Comparison of ENCODE assay signal across 7 mouse cellular contexts in genomic region chr16:95990462-95991121, GRCm38 (mm10). TPM values are rescaled to one million over a fixed set of nuclear protein-coding genes. Genes with fewer than 3 reads are reported as not detected.
DNase-seq lines count a peak whose midpoint lies in the region; ATAC-seq lines count a peak whose summit lies in the region.

TSS of gene Psmg1 (minus strand) at chr16:95990960.

- H3K9me3 ChIP-seq in intestine, embryonic 15.5 days, result no peaks in the 10 kb centered on the region
- no peaks in the 10 kb centered on the region for H3K9me3 ChIP-seq in midbrain, embryonic 10.5 days (replicated peaks)

- H3K36me3 ChIP-seq in intestine, embryonic 15.5 days, result no peaks in the 10 kb centered on the region
- peaks cover 41% of the 10 kb centered on the region for H3K36me3 ChIP-seq in midbrain, embryonic 10.5 days

- H3K4me3 ChIP-seq in intestine, embryonic 15.5 days (replicated peaks), result peak within 1 kb of the TSS; percentile 69
- peak within 1 kb of the TSS; percentile 85 for H3K4me3 ChIP-seq in midbrain, embryonic 10.5 days

- under 1% methylated on average over 62 of the region's 62 CpGs for WGBS in intestine, embryonic 15.5 days
- WGBS in midbrain, embryonic 10.5 days, result under 1% methylated on average over 62 of the region's 62 CpGs

- peaks cover 6% of the 10 kb centered on the region; the same call in 1 of the 2 replicates for H3K4me1 ChIP-seq in intestine, embryonic 15.5 days (replicated peaks)
- peaks cover 20% of the 10 kb centered on the region for H3K4me1 ChIP-seq in midbrain, embryonic 10.5 days

- no peaks in the 10 kb centered on the region for H3K27me3 ChIP-seq in intestine, embryonic 15.5 days (replicated peaks)
- no peaks in the 10 kb centered on the region for H3K27me3 ChIP-seq in midbrain, embryonic 10.5 days (ENCODE audit: low read depth, poor library complexity, severe bottlenecking)

- H3K4me2 ChIP-seq in intestine, embryonic 15.5 days (replicated peaks), result peak within 1 kb of the TSS; percentile 65

- intact Hi-C loops in gastrocnemius, postnatal 36 days (cut with DNase I), result no loop called here
- intact Hi-C loops in left cerebral cortex, postnatal 25 days (cut with DNase I), result no loop called here

- peak; percentile 99 for DNase-seq in adrenal gland, adult 18-20 months (ENCODE audit: low spot score in 2 of 2)
- DNase-seq in embryo, embryonic 11 days, result peak; percentile 99
- DNase-seq in gastrocnemius, postnatal 36 days, result peak; percentile 93 to 98
- peak; percentile 96 to 97 for DNase-seq in left cerebral cortex, postnatal 25 days (ENCODE audit: low spot score in 2 of 2)
- peak; percentile 95 for DNase-seq in midbrain, embryonic 10.5 days (ENCODE audit: low spot score)
- DNase-seq in right cerebral cortex, postnatal 4 days, result peak; percentile 100

- ATAC-seq in intestine, embryonic 15.5 days, result peak; percentile 96

- H3K9ac ChIP-seq in intestine, embryonic 15.5 days, result peak within 1 kb of the TSS; percentile 86

- H3K27ac ChIP-seq in intestine, embryonic 15.5 days, result peak within 1 kb of the TSS; percentile 74
- H3K27ac ChIP-seq in midbrain, embryonic 10.5 days (replicated peaks), result peak within 1 kb of the TSS; percentile 91

RNA-seq across cellular contexts. Expression of gene Psmg1, which starts in this region (rescaled TPM):
- 10 to 100 TPM; 29.1 to 30.4 TPM for total RNA-seq in adrenal gland, adult 18-20 months (2021)
- 10 to 100 TPM in 1 of 2 experiments, 1 to 10 TPM in 1; 8.7 to 12.1 TPM for total RNA-seq in gastrocnemius, postnatal 36 days (2021)
- 90.2 and 94.8 TPM in 2 replicates for polyA plus RNA-seq in intestine, embryonic 15.5 days (2015; fragmentation: Nextera tagmentation; extraction: Ambion mirVana)
- 10 to 100 TPM; 16.8 to 17.4 TPM for total RNA-seq in left cerebral cortex, postnatal 25 days (2021)
- polyA plus RNA-seq in midbrain, embryonic 10.5 days (2016; fragmentation: Nextera tagmentation; extraction: Ambion mirVana), result 102 and 113 TPM in 2 replicates

Comparison
In these comparisons a context has a peak if more than half of its experiments do, and no peak if none do; other contexts are left out.
1. Peak in every context shown above with its lines: DNase-seq, ATAC-seq, H3K4me3 ChIP-seq and H3K27ac ChIP-seq.